Mouse (Mus musculus) C2C12 (cell line): Measurements from ENCODE around the gene Mertk.

Experiments used
- CEBPB ChIP-seq: IDR thresholded peaks from one replicate; pipeline ENCODE4 v1.6.1; 2011; ENCODE audit warnings: low read depth, mild to moderate bottlenecking, control low read depth, moderate library complexity
- CTCF ChIP-seq: IDR thresholded peaks from one replicate; pipeline ENCODE4 v1.5.1; 2011; ENCODE audit not compliant: control insufficient read depth, insufficient read depth, insufficient read length
- MAX ChIP-seq: IDR thresholded peaks from one replicate; pipeline ENCODE4 v1.6.1; 2011; ENCODE audit warnings: mild to moderate bottlenecking, control low read depth
- MYOG ChIP-seq: IDR thresholded peaks from one replicate; pipeline ENCODE4 v1.6.1; 2011; ENCODE audit not compliant: control insufficient read depth, insufficient read length; ENCODE audit errors: extremely low read depth
- USF1 ChIP-seq: IDR thresholded peaks from one replicate; pipeline ENCODE4 v1.6.1; 2011; ENCODE audit warnings: low read depth, mild to moderate bottlenecking, control low read depth, moderate library complexity

GRCm38 (mm10) chr2:128715979-128716378 is 17.2 kb downstream of the Mertk start:
- TF ChIP-seq CTCF = no peak
- no peak for TF ChIP-seq USF1
- TF ChIP-seq MYOG = no peak
- TF ChIP-seq CEBPB = no peak
- no peak for TF ChIP-seq MAX
